Mouse (Mus musculus): ENCODE measurements at regions not wholly inside any gene's neighbourhood (a gene's known extent, or its start where the extent isn't known, plus 50 kb on each side); places are given as distances from the start of the nearest gene placed in this dataset.

- 67% methylated on average over 1 of the region's 1 CpGs for WGBS
- no peak overlapping the region for H3K4me2 ChIP-seq
- no peak overlapping the region for H3K4me3 ChIP-seq (replicated peaks)
- no peak overlapping the region for H3K9ac ChIP-seq
- no peaks in the 10 kb centered on the region for H3K4me1 ChIP-seq
- no peaks in the 10 kb centered on the region for H3K9me3 ChIP-seq
- H3K27ac ChIP-seq, result no peak overlapping the region
- no peaks in the 10 kb centered on the region for H3K27me3 ChIP-seq (replicated peaks)
- no peaks in the 10 kb centered on the region for H3K36me3 ChIP-seq
- ATAC-seq (ENCODE audit: insufficient read depth, low FRiP score, low read depth), result no peak
Measured at GRCm38 (mm10) chr10:38246821-38247220, 574.8 kb downstream of the Rfpl4b start.
